Comparison of ENCODE assay signal across 28 mouse cellular contexts in genomic region chr7:142331281-142331680, GRCm38 (mm10). TPM values are rescaled to one million over a fixed set of nuclear protein-coding genes. Genes with fewer than 3 reads are reported as not detected.
DNase-seq lines count a peak whose midpoint lies in the region; ATAC-seq and TF ChIP-seq lines count a peak whose summit lies in the region.
"Had no signal": no experiment of that assay in that cellular context is flagged by ENCODE, and none has a peak within 500 bp of the region (broad histone marks: within the 10 kb centered on the region; RNA-seq: fewer than 3 reads in every experiment).

No protein-coding gene starts in this region.

- no peaks in the 10 kb centered on the region for H3K36me3 ChIP-seq in heart, embryonic 11.5 days (ENCODE audit: control insufficient read depth, insufficient read depth, low read length)
- H3K36me3 ChIP-seq in heart, embryonic 15.5 days, result no peaks in the 10 kb centered on the region
- H3K36me3 ChIP-seq in liver, embryonic 13.5 days, result no peaks in the 10 kb centered on the region
- H3K36me3 ChIP-seq in liver, postnatal 0 days (replicated peaks; ENCODE audit: insufficient read depth, low read length), result no peaks in the 10 kb centered on the region
- H3K36me3 ChIP-seq in embryonic facial prominence, embryonic 10.5 days (replicated peaks), result no peaks in the 10 kb centered on the region
- no peaks in the 10 kb centered on the region for H3K36me3 ChIP-seq in hindbrain, postnatal 0 days (ENCODE audit: insufficient read depth, low read length)
- H3K36me3 ChIP-seq: embryonic facial prominence, embryonic 13.5 days; forebrain, embryonic 12.5 days; hindbrain, embryonic 12.5 days had no signal

- intact Hi-C loops in heart, postnatal 25 days (cut with DNase I), result loop anchor here (5.0 kb wide), 1 partner anchor 341 kb away; no protein-coding TSS in a partner anchor

- H3K4me3 ChIP-seq in heart, embryonic 11.5 days (ENCODE audit: low read depth, low read length), result no peak overlapping the region
- H3K4me3 ChIP-seq in heart, embryonic 15.5 days, result no peak overlapping the region
- no peak overlapping the region for H3K4me3 ChIP-seq in liver, embryonic 13.5 days (replicated peaks)
- H3K4me3 ChIP-seq in liver, postnatal 0 days (ENCODE audit: low read depth, low read length), result no peak overlapping the region
- H3K4me3 ChIP-seq in embryonic facial prominence, embryonic 10.5 days, result no peak overlapping the region
- no peak overlapping the region for H3K4me3 ChIP-seq in hindbrain, postnatal 0 days (ENCODE audit: low read length)
- H3K4me3 ChIP-seq: embryonic facial prominence, embryonic 13.5 days; forebrain, embryonic 12.5 days; hindbrain, embryonic 12.5 days had no signal

- peak overlapping the region; percentile 97 for H3K27ac ChIP-seq in heart, embryonic 11.5 days (ENCODE audit: low read depth, low read length)
- H3K27ac ChIP-seq in heart, embryonic 15.5 days, result peak overlapping the region; percentile 90
- no peak overlapping the region for H3K27ac ChIP-seq in liver, embryonic 13.5 days
- no peak overlapping the region for H3K27ac ChIP-seq in liver, postnatal 0 days (ENCODE audit: low read depth)
- peak overlapping the region; percentile 78; the same call in 1 of the 2 replicates for H3K27ac ChIP-seq in embryonic facial prominence, embryonic 10.5 days (replicated peaks)
- H3K27ac ChIP-seq in hindbrain, postnatal 0 days, result no peak overlapping the region
- H3K27ac ChIP-seq: forebrain, embryonic 12.5 days; hindbrain, embryonic 12.5 days had no signal

- no peak for TF ChIP-seq CTCF in liver, postnatal 0 days (IDR thresholded peaks at IDR 0.05; ENCODE audit: low read depth)
- no peak for TF ChIP-seq CTCF in hindbrain, postnatal 0 days (IDR thresholded peaks at IDR 0.05; ENCODE audit: low read depth)

- 30% methylated on average over 4 of the region's 4 CpGs for WGBS in heart, embryonic 11.5 days (ENCODE audit: insufficient replicate concordance)
- 56% methylated on average over 4 of the region's 4 CpGs for WGBS in heart, embryonic 15.5 days
- 16% methylated on average over 4 of the region's 4 CpGs for WGBS in liver, embryonic 13.5 days (ENCODE audit: insufficient replicate concordance)
- 39% methylated on average over 4 of the region's 4 CpGs for WGBS in liver, postnatal 0 days (ENCODE audit: insufficient replicate concordance)
- 92% methylated on average over 4 of the region's 4 CpGs for WGBS in embryonic facial prominence, embryonic 10.5 days
- WGBS in hindbrain, postnatal 0 days, result 88% methylated on average over 4 of the region's 4 CpGs

- H3K27me3 ChIP-seq in heart, embryonic 11.5 days (ENCODE audit: control insufficient read depth, insufficient read depth, low read length), result no peaks in the 10 kb centered on the region
- no peaks in the 10 kb centered on the region for H3K27me3 ChIP-seq in heart, embryonic 15.5 days
- no peaks in the 10 kb centered on the region for H3K27me3 ChIP-seq in liver, embryonic 13.5 days
- H3K27me3 ChIP-seq in liver, postnatal 0 days (ENCODE audit: insufficient read depth, low read length), result no peaks in the 10 kb centered on the region
- no peaks in the 10 kb centered on the region for H3K27me3 ChIP-seq in embryonic facial prominence, embryonic 10.5 days (replicated peaks; ENCODE audit: low read depth, poor library complexity, severe bottlenecking)
- no peaks in the 10 kb centered on the region for H3K27me3 ChIP-seq in hindbrain, postnatal 0 days (ENCODE audit: insufficient read depth, low read length)
- H3K27me3 ChIP-seq: embryonic facial prominence, embryonic 13.5 days; hindbrain, embryonic 12.5 days had no signal

- peaks cover 54% of the 10 kb centered on the region for H3K4me1 ChIP-seq in heart, embryonic 11.5 days (ENCODE audit: control insufficient read depth, insufficient read depth, low read length)
- H3K4me1 ChIP-seq in heart, embryonic 15.5 days (replicated peaks), result peaks cover 30% of the 10 kb centered on the region
- peaks cover 43% of the 10 kb centered on the region for H3K4me1 ChIP-seq in liver, embryonic 13.5 days (replicated peaks)
- peaks cover 7% of the 10 kb centered on the region for H3K4me1 ChIP-seq in liver, postnatal 0 days (ENCODE audit: insufficient read depth)
- H3K4me1 ChIP-seq in embryonic facial prominence, embryonic 10.5 days, result peaks cover 66% of the 10 kb centered on the region
- no peaks in the 10 kb centered on the region for H3K4me1 ChIP-seq in hindbrain, postnatal 0 days (ENCODE audit: insufficient read depth, low read length)
- H3K4me1 ChIP-seq: forebrain, embryonic 12.5 days had no signal

- TF ChIP-seq EP300 in liver, postnatal 0 days (IDR thresholded peaks at IDR 0.05; ENCODE audit: low read depth), result no peak

- no peak overlapping the region for H3K4me2 ChIP-seq in heart, embryonic 11.5 days
- H3K4me2 ChIP-seq in heart, embryonic 15.5 days, result no peak overlapping the region
- H3K4me2 ChIP-seq in liver, embryonic 13.5 days, result no peak overlapping the region
- no peak overlapping the region for H3K4me2 ChIP-seq in liver, postnatal 0 days (ENCODE audit: low read depth, low read length)
- no peak overlapping the region for H3K4me2 ChIP-seq in hindbrain, postnatal 0 days (ENCODE audit: low read depth, low read length)
- H3K4me2 ChIP-seq: embryonic facial prominence, embryonic 13.5 days; forebrain, embryonic 12.5 days; hindbrain, embryonic 12.5 days had no signal

- H3K9ac ChIP-seq in heart, embryonic 11.5 days (ENCODE audit: low read depth, low read length), result no peak overlapping the region
- H3K9ac ChIP-seq in heart, embryonic 15.5 days, result no peak overlapping the region
- no peak overlapping the region for H3K9ac ChIP-seq in liver, embryonic 13.5 days
- H3K9ac ChIP-seq in liver, postnatal 0 days (replicated peaks), result no peak overlapping the region
- no peak overlapping the region for H3K9ac ChIP-seq in hindbrain, postnatal 0 days (replicated peaks; ENCODE audit: low read length)
- H3K9ac ChIP-seq: embryonic facial prominence, embryonic 13.5 days; forebrain, embryonic 12.5 days; hindbrain, embryonic 12.5 days had no signal

- ATAC-seq in heart, embryonic 11.5 days (replicated peaks; ENCODE audit: insufficient number of reproducible peaks, low FRiP score, low TSS enrichment), result no peak
- no peak for ATAC-seq in heart, embryonic 15.5 days (replicated peaks; ENCODE audit: insufficient number of reproducible peaks, insufficient read depth, low FRiP score, low read depth)
- peak; percentile 56 for ATAC-seq in liver, embryonic 13.5 days (ENCODE audit: low read depth)
- ATAC-seq in liver, postnatal 0 days, result no peak
- ATAC-seq in hindbrain, postnatal 0 days, result no peak
- ATAC-seq: forebrain, embryonic 16.5 days; hindbrain, embryonic 16.5 days had no signal

- no peaks in the 10 kb centered on the region for H3K9me3 ChIP-seq in heart, embryonic 11.5 days (replicated peaks; ENCODE audit: control insufficient read depth, low read length)
- no peaks in the 10 kb centered on the region for H3K9me3 ChIP-seq in heart, embryonic 15.5 days (replicated peaks)
- H3K9me3 ChIP-seq in liver, embryonic 13.5 days (replicated peaks), result no peaks in the 10 kb centered on the region
- no peaks in the 10 kb centered on the region for H3K9me3 ChIP-seq in liver, postnatal 0 days (ENCODE audit: low read length)
- no peaks in the 10 kb centered on the region for H3K9me3 ChIP-seq in embryonic facial prominence, embryonic 10.5 days
- H3K9me3 ChIP-seq in hindbrain, postnatal 0 days (ENCODE audit: low read length), result no peaks in the 10 kb centered on the region
- H3K9me3 ChIP-seq: embryonic facial prominence, embryonic 13.5 days; forebrain, embryonic 12.5 days; hindbrain, embryonic 12.5 days had no signal

- no peak for DNase-seq in heart, adult 9 months (ENCODE audit: low spot score in 2 of 2)
- no peak for DNase-seq in heart, postnatal 25 days (ENCODE audit: low spot score)
- no peak for DNase-seq in liver, embryonic 13.5 days
- no peak for DNase-seq in liver, postnatal 0 days
- DNase-seq in embryonic facial prominence, embryonic 10.5 days (ENCODE audit: low spot score), result no peak
- no peak for DNase-seq in hindbrain, postnatal 0 days (ENCODE audit: low spot score)
- DNase-seq: adrenal gland, postnatal 10 days; cerebellum, adult 11 months; cerebellum, adult 8-10 months; cerebellum, postnatal 25 days; gastrocnemius, postnatal 10 days; heart, postnatal 4 days; kidney, adult 11 months had no signal

RNA-seq across cellular contexts. Expression of gene Krtap5-4, which starts 27.9 kb away (rescaled TPM):
- 0.26 TPM in 1 of 2 replicates, not detected in the other for polyA plus RNA-seq in heart, embryonic 11.5 days (2014; fragmentation: Nextera tagmentation; extraction: Ambion mirVana)
- polyA plus RNA-seq in heart, embryonic 15.5 days (2015; fragmentation: Nextera tagmentation; extraction: Ambion mirVana), result not detected in 2 replicates
- total RNA-seq in heart, postnatal 25 days (2021), result not detected
- not detected in 2 replicates for polyA plus RNA-seq in liver, embryonic 13.5 days (2015; fragmentation: Nextera tagmentation; extraction: Ambion mirVana)
- polyA plus RNA-seq in liver, postnatal 0 days (2015; fragmentation: Nextera tagmentation; extraction: Ambion mirVana), result not detected in 2 replicates
- not detected in 2 replicates for polyA plus RNA-seq in embryonic facial prominence, embryonic 10.5 days (2016; fragmentation: Nextera tagmentation; extraction: Ambion mirVana)
- total RNA-seq in hindbrain, postnatal 0 days (2014; rRNA removed), result not detected in 2 replicates
- polyA plus RNA-seq in hindbrain, postnatal 0 days (2015; fragmentation: Nextera tagmentation; extraction: Ambion mirVana), result not detected in 2 replicates
- total RNA-seq: adrenal gland, postnatal 10 days; adrenal gland, postnatal 4 days; gastrocnemius, postnatal 10 days; gastrocnemius, postnatal 4 days; heart, postnatal 4 days; MEL had no signal
- polyA plus RNA-seq: brain, embryonic 14.5 days; cortical plate, adult 2 months; embryonic facial prominence, embryonic 13.5 days; forebrain, embryonic 12.5 days; forebrain, embryonic 16.5 days; frontal cortex, adult 2 months; hindbrain, embryonic 12.5 days; hindbrain, embryonic 16.5 days; intestine, embryonic 14.5 days had no signal

RNA-seq across cellular contexts. Expression of gene Krtap5-1, which starts 34.4 kb away (rescaled TPM):
- not detected in 2 replicates for polyA plus RNA-seq in heart, embryonic 11.5 days (2014; fragmentation: Nextera tagmentation; extraction: Ambion mirVana)
- polyA plus RNA-seq in heart, embryonic 15.5 days (2015; fragmentation: Nextera tagmentation; extraction: Ambion mirVana), result not detected in 2 replicates
- not detected for total RNA-seq in heart, postnatal 25 days (2021)
- polyA plus RNA-seq in liver, embryonic 13.5 days (2015; fragmentation: Nextera tagmentation; extraction: Ambion mirVana), result not detected in 2 replicates
- not detected in 2 replicates for polyA plus RNA-seq in liver, postnatal 0 days (2015; fragmentation: Nextera tagmentation; extraction: Ambion mirVana)
- not detected in 2 replicates for polyA plus RNA-seq in embryonic facial prominence, embryonic 10.5 days (2016; fragmentation: Nextera tagmentation; extraction: Ambion mirVana)
- not detected in 2 replicates for total RNA-seq in hindbrain, postnatal 0 days (2014; rRNA removed)
- polyA plus RNA-seq in hindbrain, postnatal 0 days (2015; fragmentation: Nextera tagmentation; extraction: Ambion mirVana), result not detected in 2 replicates
- total RNA-seq: adrenal gland, postnatal 10 days; adrenal gland, postnatal 4 days; gastrocnemius, postnatal 10 days; gastrocnemius, postnatal 4 days; heart, postnatal 4 days; MEL had no signal
- polyA plus RNA-seq: brain, embryonic 14.5 days; C2C12; cortical plate, adult 2 months; embryonic facial prominence, embryonic 13.5 days; forebrain, embryonic 12.5 days; forebrain, embryonic 16.5 days; frontal cortex, adult 2 months; hindbrain, embryonic 12.5 days; hindbrain, embryonic 16.5 days had no signal

RNA-seq across cellular contexts. Expression of gene Ifitm10, which starts 42.3 kb away (rescaled TPM):
- polyA plus RNA-seq in heart, embryonic 11.5 days (2014; fragmentation: Nextera tagmentation; extraction: Ambion mirVana), result 7.6 and 8.3 TPM in 2 replicates
- 4.7 and 5.5 TPM in 2 replicates for polyA plus RNA-seq in heart, embryonic 15.5 days (2015; fragmentation: Nextera tagmentation; extraction: Ambion mirVana)
- total RNA-seq in heart, postnatal 25 days (2021), result 1 to 10 TPM; 1.8 to 2.0 TPM
- 1.5 and 1.8 TPM in 2 replicates for polyA plus RNA-seq in liver, embryonic 13.5 days (2015; fragmentation: Nextera tagmentation; extraction: Ambion mirVana)
- polyA plus RNA-seq in liver, postnatal 0 days (2015; fragmentation: Nextera tagmentation; extraction: Ambion mirVana), result 2.1 and 2.2 TPM in 2 replicates
- polyA plus RNA-seq in embryonic facial prominence, embryonic 10.5 days (2016; fragmentation: Nextera tagmentation; extraction: Ambion mirVana), result 2.2 and 3.0 TPM in 2 replicates
- 22.7 and 25.4 TPM in 2 replicates for total RNA-seq in hindbrain, postnatal 0 days (2014; rRNA removed)
- polyA plus RNA-seq in hindbrain, postnatal 0 days (2015; fragmentation: Nextera tagmentation; extraction: Ambion mirVana), result 17.2 and 19.9 TPM in 2 replicates
- total RNA-seq: MEL had no signal

RNA-seq across cellular contexts. Expression of gene Gm49369, which starts 51.2 kb away (rescaled TPM):
- 1.9 TPM in 1 of 2 replicates, not detected in the other for polyA plus RNA-seq in heart, embryonic 11.5 days (2014; fragmentation: Nextera tagmentation; extraction: Ambion mirVana)
- 1.2 TPM in 1 of 2 replicates, not detected in the other for polyA plus RNA-seq in heart, embryonic 15.5 days (2015; fragmentation: Nextera tagmentation; extraction: Ambion mirVana)
- total RNA-seq in heart, postnatal 25 days (2021), result 1 to 10 TPM; 3.0 to 4.1 TPM
- polyA plus RNA-seq in liver, embryonic 13.5 days (2015; fragmentation: Nextera tagmentation; extraction: Ambion mirVana), result 0.61 TPM in 1 of 2 replicates, not detected in the other
- not detected in 2 replicates for polyA plus RNA-seq in liver, postnatal 0 days (2015; fragmentation: Nextera tagmentation; extraction: Ambion mirVana)
- not detected in 2 replicates for polyA plus RNA-seq in embryonic facial prominence, embryonic 10.5 days (2016; fragmentation: Nextera tagmentation; extraction: Ambion mirVana)
- total RNA-seq in hindbrain, postnatal 0 days (2014; rRNA removed), result 1.0 TPM in 1 of 2 replicates, not detected in the other
- 2.1 and 2.9 TPM in 2 replicates for polyA plus RNA-seq in hindbrain, postnatal 0 days (2015; fragmentation: Nextera tagmentation; extraction: Ambion mirVana)
- polyA plus RNA-seq: C2C12; embryonic facial prominence, embryonic 13.5 days; forebrain, embryonic 16.5 days; hindbrain, embryonic 12.5 days; intestine, embryonic 14.5 days had no signal

RNA-seq across cellular contexts. Expression of gene Ctsd, which starts 56.6 kb away (rescaled TPM):
- 378 and 446 TPM in 2 replicates for polyA plus RNA-seq in heart, embryonic 11.5 days (2014; fragmentation: Nextera tagmentation; extraction: Ambion mirVana)
- polyA plus RNA-seq in heart, embryonic 15.5 days (2015; fragmentation: Nextera tagmentation; extraction: Ambion mirVana), result 389 and 487 TPM in 2 replicates
- total RNA-seq in heart, postnatal 25 days (2021), result 100 to 1,000 TPM; 692 to 727 TPM
- polyA plus RNA-seq in liver, embryonic 13.5 days (2015; fragmentation: Nextera tagmentation; extraction: Ambion mirVana), result 297 and 306 TPM in 2 replicates
- polyA plus RNA-seq in liver, postnatal 0 days (2015; fragmentation: Nextera tagmentation; extraction: Ambion mirVana), result 311 and 324 TPM in 2 replicates
- polyA plus RNA-seq in embryonic facial prominence, embryonic 10.5 days (2016; fragmentation: Nextera tagmentation; extraction: Ambion mirVana), result 151 and 158 TPM in 2 replicates
- 638 and 755 TPM in 2 replicates for total RNA-seq in hindbrain, postnatal 0 days (2014; rRNA removed)
- polyA plus RNA-seq in hindbrain, postnatal 0 days (2015; fragmentation: Nextera tagmentation; extraction: Ambion mirVana), result 400 and 402 TPM in 2 replicates

Comparison
In these comparisons a context has a peak if more than half of its experiments do, and no peak if none do; other contexts are left out.
1. H3K27ac ChIP-seq: peak in heart, embryonic 11.5 days (single experiment), heart, embryonic 15.5 days (single experiment) and embryonic facial prominence, embryonic 10.5 days (single experiment); none in liver, embryonic 13.5 days (single experiment), liver, postnatal 0 days (single experiment) and hindbrain, postnatal 0 days (single experiment).